ENCODE assay signal across 11 mouse cellular contexts in the genomic region with DNA sequence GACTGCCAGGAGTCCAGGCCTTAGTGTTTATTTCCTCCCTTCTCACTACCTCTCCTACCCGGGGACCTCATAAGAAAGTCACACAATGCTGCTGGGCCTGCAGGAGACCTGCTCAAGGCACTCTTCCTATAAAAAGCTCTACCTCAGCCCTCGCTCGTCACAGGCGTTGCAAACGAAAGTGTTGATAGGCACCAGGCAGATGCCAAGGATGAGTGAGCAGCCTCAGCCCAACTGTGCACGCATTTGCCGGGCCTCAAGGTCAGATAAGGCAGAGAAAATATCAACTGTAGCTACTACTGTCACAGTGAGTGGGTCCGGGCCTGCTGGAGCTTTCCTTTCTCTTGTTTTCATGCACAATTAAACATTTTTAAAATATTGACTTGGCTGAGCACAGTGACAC. TPM values are rescaled to one million over a fixed set of nuclear protein-coding genes. Genes with fewer than 3 reads are reported as not detected.
DNase-seq lines count a peak whose midpoint lies in the region; TF ChIP-seq lines count a peak whose summit lies in the region.
"Had no signal": no experiment of that assay in that cellular context is flagged by ENCODE, and none has a peak within 500 bp of the region (broad histone marks: within the 10 kb centered on the region; RNA-seq: fewer than 3 reads in every experiment).

No protein-coding gene starts in this region.

- no peak overlapping the region for H3K4me3 ChIP-seq in heart, adult 2 months
- no peak overlapping the region for H3K4me3 ChIP-seq in embryonic facial prominence, embryonic 10.5 days
- H3K4me3 ChIP-seq: embryonic facial prominence, embryonic 15.5 days; layer of hippocampus, adult 2 months had no signal

- DNase-seq in kidney, adult 18-20 months = peak; percentile 11
- DNase-seq in kidney, postnatal 4 days = no peak
- DNase-seq in adrenal gland, adult 8-10 months = peak; percentile 56
- DNase-seq in heart, adult 2 months = peak; percentile 33 to 56
- peak; percentile 68 for DNase-seq in heart, postnatal 4 days
- DNase-seq in gastrocnemius, postnatal 36 days = no peak
- no peak for DNase-seq in yolk sac, embryonic 10.5 days (ENCODE audit: low spot score)
- no peak for DNase-seq in embryonic facial prominence, embryonic 10.5 days (ENCODE audit: low spot score)
- DNase-seq: cerebellum, postnatal 10 days had no signal

- no peak for TF ChIP-seq CTCF in heart, adult 2 months (IDR thresholded peaks at IDR 0.05)

- WGBS in heart, adult 2 months = 56% methylated on average over 8 of the region's 8 CpGs
- 93% methylated on average over 8 of the region's 8 CpGs for WGBS in embryonic facial prominence, embryonic 10.5 days

- intact Hi-C loops in heart, adult 2 months (cut with DNase I) = no loop called here
- intact Hi-C loops in gastrocnemius, postnatal 36 days (cut with DNase I) = no loop called here

- no peaks in the 10 kb centered on the region for H3K9me3 ChIP-seq in embryonic facial prominence, embryonic 10.5 days
- H3K9me3 ChIP-seq: embryonic facial prominence, embryonic 15.5 days had no signal

- H3K36me3 ChIP-seq in heart, adult 2 months (ENCODE audit: control insufficient read depth, insufficient read depth, low read length) = no peaks in the 10 kb centered on the region
- H3K36me3 ChIP-seq in embryonic facial prominence, embryonic 10.5 days (replicated peaks) = peaks cover 80% of the 10 kb centered on the region
- H3K36me3 ChIP-seq: embryonic facial prominence, embryonic 15.5 days had no signal

- no peaks in the 10 kb centered on the region for H3K79me2 ChIP-seq in heart, adult 2 months (replicated peaks; ENCODE audit: control insufficient read depth, insufficient read depth, low read length)

- no peak for TF ChIP-seq EP300 in heart, adult 2 months (IDR thresholded peaks at IDR 0.05; ENCODE audit: insufficient read depth, low read depth, low read length)

- no peak overlapping the region; the same call in 1 of the 2 replicates for H3K27ac ChIP-seq in heart, adult 2 months
- H3K27ac ChIP-seq in embryonic facial prominence, embryonic 10.5 days (replicated peaks) = no peak overlapping the region
- H3K27ac ChIP-seq: embryonic facial prominence, embryonic 15.5 days; layer of hippocampus, adult 2 months had no signal

- H3K27me3 ChIP-seq in heart, adult 2 months (ENCODE audit: control insufficient read depth, insufficient read depth, low read length) = no peaks in the 10 kb centered on the region
- H3K27me3 ChIP-seq in embryonic facial prominence, embryonic 10.5 days (replicated peaks; ENCODE audit: low read depth, poor library complexity, severe bottlenecking) = no peaks in the 10 kb centered on the region
- H3K27me3 ChIP-seq: embryonic facial prominence, embryonic 15.5 days had no signal

- TF ChIP-seq POLR2A in heart, adult 2 months (IDR thresholded peaks at IDR 0.05; ENCODE audit: insufficient read depth, low read depth, low read length) = no peak

- peaks cover 4% of the 10 kb centered on the region; the same call in 1 of the 2 replicates for H3K4me1 ChIP-seq in heart, adult 2 months (ENCODE audit: control insufficient read depth, insufficient read depth, low read length)
- H3K4me1 ChIP-seq in embryonic facial prominence, embryonic 10.5 days = no peaks in the 10 kb centered on the region
- H3K4me1 ChIP-seq: embryonic facial prominence, embryonic 15.5 days had no signal

- no peak overlapping the region for H3K9ac ChIP-seq in heart, adult 2 months (ENCODE audit: low read depth, low read length)
- H3K9ac ChIP-seq: embryonic facial prominence, embryonic 15.5 days had no signal

RNA-seq across cellular contexts. Expression of a gene that starts 13.4 kb away (rescaled TPM):
- total RNA-seq in adrenal gland, adult 8-10 months (2022) = 100 to 1,000 TPM in 2 of 4 experiments, 10 to 100 TPM in 2; 88.4 to 209 (median 152) TPM
- total RNA-seq in heart, adult 2 months (2021) = 10 to 100 TPM; 13.9 to 15.2 TPM
- polyA plus RNA-seq in heart, adult 2 months (2012; rRNA removed) = 6.3 and 7.2 TPM in 2 replicates
- total RNA-seq in heart, postnatal 4 days (2021) = 10 to 100 TPM; 17.5 to 20.3 TPM
- total RNA-seq in gastrocnemius, postnatal 36 days (2021) = 10 to 100 TPM in 1 of 2 experiments, 1 to 10 TPM in 1; 5.6 to 11.9 TPM
- polyA plus RNA-seq in embryonic facial prominence, embryonic 10.5 days (2016; fragmentation: Nextera tagmentation; extraction: Ambion mirVana) = 7.0 and 7.1 TPM in 2 replicates

RNA-seq across cellular contexts. Expression of a gene that starts 19.1 kb away (rescaled TPM):
- 10 to 100 TPM; 27.2 to 41.4 (median 37.6) TPM for total RNA-seq in adrenal gland, adult 8-10 months (2022)
- 10 to 100 TPM; 13.1 to 14.0 TPM for total RNA-seq in heart, adult 2 months (2021)
- polyA plus RNA-seq in heart, adult 2 months (2012; rRNA removed) = 6.0 and 11.7 TPM in 2 replicates
- 10 to 100 TPM; 17.8 to 19.1 TPM for total RNA-seq in heart, postnatal 4 days (2021)
- 1 to 10 TPM; 6.2 to 6.6 TPM for total RNA-seq in gastrocnemius, postnatal 36 days (2021)
- 19.5 and 20.6 TPM in 2 replicates for polyA plus RNA-seq in embryonic facial prominence, embryonic 10.5 days (2016; fragmentation: Nextera tagmentation; extraction: Ambion mirVana)

Comparison
In these comparisons a context has a peak if more than half of its experiments do, and no peak if none do; other contexts are left out.
1. DNase-seq: peak in kidney, adult 18-20 months (single experiment), adrenal gland, adult 8-10 months (single experiment), heart, adult 2 months (2 of 2) and heart, postnatal 4 days (single experiment); none in kidney, postnatal 4 days (0 of 2), gastrocnemius, postnatal 36 days (0 of 2), yolk sac, embryonic 10.5 days (single experiment) and embryonic facial prominence, embryonic 10.5 days (single experiment).
2. RNA of a gene that starts 13.4 kb away (total RNA-seq): 88.4 to 209 TPM in adrenal gland, adult 8-10 months; 17.5 to 20.3 TPM in heart, postnatal 4 days, 13.9 to 15.2 TPM in heart, adult 2 months and 5.6 to 11.9 TPM in gastrocnemius, postnatal 36 days; every median in the first group is over 4 times any median in the second.